Mouse (Mus musculus): ENCODE measurements around the gene Calm5. TPM values are rescaled to one million over a fixed set of nuclear protein-coding genes. Genes with fewer than 3 reads are reported as not detected.

Gene Calm5
- polyA plus RNA-seq, 1 experiment from 2014 or later: not detected

DNA sequence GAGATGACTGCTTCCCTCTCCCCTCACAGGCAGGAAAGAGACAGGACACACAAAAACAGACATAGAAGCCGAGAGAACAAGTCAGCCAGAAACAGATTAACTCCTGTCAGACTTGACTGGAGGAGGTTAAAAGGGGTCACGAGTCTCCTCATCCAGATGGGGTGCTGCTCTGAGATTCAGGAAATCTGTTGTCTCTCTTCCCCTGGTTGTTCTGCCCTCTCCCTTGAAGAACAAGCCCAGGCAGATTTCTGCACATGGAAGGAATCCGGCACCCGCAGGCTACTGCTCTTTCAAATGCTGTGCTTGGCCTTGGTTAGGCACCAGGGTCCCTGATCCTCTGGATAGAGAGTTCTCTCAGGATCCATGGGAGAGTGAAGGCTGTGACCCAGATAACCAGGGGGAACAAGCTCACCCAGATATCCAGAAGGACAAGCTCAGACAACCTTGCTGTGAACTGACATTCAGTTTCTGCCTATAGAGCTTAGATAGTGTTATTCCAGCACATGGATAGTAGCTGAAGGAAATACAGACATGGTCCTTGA lies 23.8 kb downstream of the Calm5 start:
- Histone ChIP-seq H3K36me3 (ENCODE audit: control insufficient read depth, insufficient read depth, low read length) (peaks cover 3% of the 10 kb centered on the region; the same call in 1 of the 2 replicates), H3K27ac (ENCODE audit: low read depth, low read length) (no peak overlapping the region), H3K9me3 (ENCODE audit: control insufficient read depth, low read length) (no peaks in the 10 kb centered on the region), H3K27me3 (replicated peaks; ENCODE audit: control insufficient read depth, insufficient read depth, low read length) (no peaks in the 10 kb centered on the region), H3K4me2 (ENCODE audit: low read length) (no peak overlapping the region), H3K9ac (ENCODE audit: low read depth, low read length) (no peak overlapping the region), H3K4me3 (ENCODE audit: low read length) (no peak overlapping the region), H3K4me1 (ENCODE audit: control insufficient read depth, insufficient read depth, low read depth, low read length) (no peaks in the 10 kb centered on the region)
- WGBS: 62% methylated on average over 4 of the region's 4 CpGs
- ATAC-seq: no peak

DNA sequence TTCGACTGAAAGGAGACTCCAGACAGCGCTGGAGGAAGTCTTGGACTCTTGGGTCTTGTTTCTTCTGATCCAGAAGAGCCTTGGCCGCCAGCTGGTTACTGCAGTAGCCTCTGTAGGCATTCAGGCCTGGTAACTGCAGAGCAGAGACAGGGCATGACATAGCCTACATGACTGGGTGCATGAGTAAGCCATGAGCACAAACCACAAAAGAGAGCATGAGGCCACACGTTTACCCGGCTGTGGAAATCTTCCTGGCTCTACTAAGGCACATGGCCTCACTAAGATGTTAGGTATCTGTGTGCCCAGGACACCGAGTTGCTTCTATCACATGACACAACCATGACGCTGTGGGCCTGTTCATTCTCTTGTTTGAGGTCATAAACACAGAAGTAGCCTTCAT lies 32.7 kb downstream of the Calm5 start:
- Histone ChIP-seq H3K9ac (ENCODE audit: low read depth, low read length) (no peak overlapping the region), H3K27me3 (replicated peaks; ENCODE audit: control insufficient read depth, insufficient read depth, low read length) (peaks cover 1% of the 10 kb centered on the region; the same call in 1 of the 2 replicates), H3K4me1 (ENCODE audit: control insufficient read depth, insufficient read depth, low read depth, low read length) (no peaks in the 10 kb centered on the region), H3K36me3 (ENCODE audit: control insufficient read depth, insufficient read depth, low read length) (peaks cover 10% of the 10 kb centered on the region; the same call in 1 of the 2 replicates), H3K4me2 (ENCODE audit: low read length) (no peak overlapping the region), H3K9me3 (ENCODE audit: control insufficient read depth, low read length) (no peaks in the 10 kb centered on the region), H3K4me3 (ENCODE audit: low read length) (no peak overlapping the region), H3K27ac (ENCODE audit: low read depth, low read length) (no peak overlapping the region)
- 93% methylated on average over 7 of the region's 7 CpGs for WGBS
- no peak for ATAC-seq

DNA sequence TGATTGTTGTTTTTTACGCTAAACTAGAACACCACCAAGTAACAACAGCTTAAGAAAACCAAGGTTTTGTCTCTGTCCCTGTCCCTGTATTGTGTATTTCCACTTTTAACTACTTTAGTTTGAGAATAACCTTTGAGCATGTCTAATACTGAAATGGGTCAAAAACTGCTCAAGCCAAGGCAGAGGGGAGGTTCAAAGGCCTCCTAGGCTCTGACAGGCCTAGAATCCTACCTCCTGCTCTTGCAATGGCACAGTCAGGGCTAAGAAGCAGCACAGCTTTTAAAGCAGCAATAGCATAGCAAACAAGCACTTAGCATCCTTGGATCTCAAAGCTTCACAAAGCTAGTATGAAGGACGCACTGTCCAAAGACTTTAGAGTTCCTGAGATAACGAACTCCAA lies 35.1 kb downstream of the Calm5 start:
- Histone ChIP-seq H3K4me1 (ENCODE audit: control insufficient read depth, insufficient read depth, low read depth, low read length) (peaks cover 3% of the 10 kb centered on the region), H3K27ac (ENCODE audit: low read depth, low read length) (no peak overlapping the region), H3K9ac (ENCODE audit: low read depth, low read length) (no peak overlapping the region), H3K4me3 (ENCODE audit: low read length) (no peak overlapping the region), H3K36me3 (ENCODE audit: control insufficient read depth, insufficient read depth, low read length) (peaks cover 6% of the 10 kb centered on the region; the same call in 1 of the 2 replicates), H3K4me2 (ENCODE audit: low read length) (no peak overlapping the region), H3K27me3 (replicated peaks; ENCODE audit: control insufficient read depth, insufficient read depth, low read length) (peaks cover 4% of the 10 kb centered on the region; the same call in 1 of the 2 replicates), H3K9me3 (ENCODE audit: control insufficient read depth, low read length) (no peaks in the 10 kb centered on the region)
- 96% methylated on average over 3 of the region's 3 CpGs for WGBS
- no peak for ATAC-seq

DNA sequence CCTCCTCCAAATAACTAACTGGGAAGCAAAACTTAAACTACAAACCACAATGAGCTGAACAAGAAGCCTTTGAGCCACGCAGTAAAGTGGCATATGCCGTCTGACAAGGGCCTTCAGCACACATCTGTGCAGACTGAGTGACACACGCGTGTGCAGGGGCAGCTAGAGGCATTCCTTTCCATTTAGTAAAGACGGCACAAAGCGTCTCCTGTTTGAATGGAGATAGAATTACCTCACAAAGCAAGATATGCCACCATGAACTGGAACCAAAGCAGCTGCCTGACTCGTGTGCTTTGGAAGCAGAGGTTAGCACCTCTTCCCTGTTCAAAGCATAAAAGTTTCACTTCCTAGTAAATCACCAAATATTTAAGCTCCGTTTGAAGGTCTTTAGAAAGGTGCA lies 36.1 kb downstream of the Calm5 start:
- Histone ChIP-seq H3K9ac (ENCODE audit: low read depth, low read length) (no peak overlapping the region), H3K4me3 (ENCODE audit: low read length) (no peak overlapping the region), H3K36me3 (ENCODE audit: control insufficient read depth, insufficient read depth, low read length) (peaks cover 6% of the 10 kb centered on the region; the same call in 1 of the 2 replicates), H3K27ac (ENCODE audit: low read depth, low read length) (no peak overlapping the region), H3K4me1 (ENCODE audit: control insufficient read depth, insufficient read depth, low read depth, low read length) (peaks cover 3% of the 10 kb centered on the region), H3K4me2 (ENCODE audit: low read length) (no peak overlapping the region), H3K9me3 (ENCODE audit: control insufficient read depth, low read length) (no peaks in the 10 kb centered on the region), H3K27me3 (replicated peaks; ENCODE audit: control insufficient read depth, insufficient read depth, low read length) (peaks cover 4% of the 10 kb centered on the region; the same call in 1 of the 2 replicates)
- ATAC-seq: no peak
- WGBS: 56% methylated on average over 8 of the region's 8 CpGs

- Histone ChIP-seq H3K27ac (ENCODE audit: low read depth, low read length) (no peak overlapping the region), H3K9ac (ENCODE audit: low read depth, low read length) (no peak overlapping the region), H3K36me3 (ENCODE audit: control insufficient read depth, insufficient read depth, low read length) (peaks cover 6% of the 10 kb centered on the region; the same call in 1 of the 2 replicates), H3K27me3 (replicated peaks; ENCODE audit: control insufficient read depth, insufficient read depth, low read length) (peaks cover 4% of the 10 kb centered on the region; the same call in 1 of the 2 replicates), H3K4me1 (ENCODE audit: control insufficient read depth, insufficient read depth, low read depth, low read length) (peaks cover 3% of the 10 kb centered on the region), H3K4me2 (ENCODE audit: low read length) (peak overlapping the region; percentile 10; the same call in 1 of the 2 replicates), H3K9me3 (ENCODE audit: control insufficient read depth, low read length) (no peaks in the 10 kb centered on the region), H3K4me3 (ENCODE audit: low read length) (no peak overlapping the region)
- ATAC-seq: no peak
- 57% methylated on average over 8 of the region's 8 CpGs for WGBS
Measured at GRCm38 (mm10) chr13:3891479-3892087, 37.6 kb downstream of the Calm5 start.

- Histone ChIP-seq H3K9ac (ENCODE audit: low read depth, low read length) (no peak overlapping the region), H3K27ac (ENCODE audit: low read depth, low read length) (no peak overlapping the region), H3K4me1 (ENCODE audit: control insufficient read depth, insufficient read depth, low read depth, low read length) (peaks cover 3% of the 10 kb centered on the region), H3K36me3 (ENCODE audit: control insufficient read depth, insufficient read depth, low read length) (no peaks in the 10 kb centered on the region; the same call in 1 of the 2 replicates), H3K9me3 (ENCODE audit: control insufficient read depth, low read length) (no peaks in the 10 kb centered on the region), H3K4me2 (ENCODE audit: low read length) (peak overlapping the region; percentile 93), H3K27me3 (replicated peaks; ENCODE audit: control insufficient read depth, insufficient read depth, low read length) (peaks cover 4% of the 10 kb centered on the region; the same call in 1 of the 2 replicates), H3K4me3 (ENCODE audit: low read length) (peak overlapping the region; percentile 57)
- ATAC-seq: no peak
- WGBS: 21% methylated on average over 7 of the region's 7 CpGs
Measured at GRCm38 (mm10) chr13:3892601-3893000, 38.6 kb downstream of the Calm5 start.

DNA sequence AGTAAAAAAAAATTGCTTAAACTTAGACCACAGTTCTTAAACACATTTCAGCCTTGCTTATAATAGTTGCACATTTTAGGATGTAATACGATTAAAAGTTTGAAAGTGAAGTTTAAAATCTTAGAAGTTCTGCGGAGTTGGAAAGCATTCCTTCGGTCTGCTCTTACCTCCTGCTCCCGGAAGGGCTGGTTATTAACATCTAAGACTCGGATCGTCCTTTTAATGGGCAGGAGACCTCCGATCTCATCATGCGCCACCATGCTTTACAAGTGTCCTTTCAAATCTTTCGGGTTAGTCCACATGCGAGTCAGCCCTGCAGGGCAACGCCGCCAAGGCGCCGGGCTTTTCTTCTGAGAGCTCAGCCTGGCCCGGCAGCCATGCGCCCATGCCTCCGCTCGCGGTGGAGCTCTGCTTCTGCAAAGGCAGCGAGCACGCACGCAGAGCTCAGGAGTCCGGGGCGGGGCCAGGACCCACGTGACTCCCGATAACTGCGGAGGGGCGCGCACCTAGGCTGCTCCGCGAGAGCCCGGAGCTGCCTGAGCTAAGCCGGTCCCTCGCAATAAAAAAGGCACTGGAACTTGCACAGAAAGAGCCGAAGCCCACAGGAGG lies 39.3 kb downstream of the Calm5 start:
- Histone ChIP-seq H3K4me3 (ENCODE audit: low read length) (peak overlapping the region; percentile 57), H3K36me3 (ENCODE audit: control insufficient read depth, insufficient read depth, low read length) (no peaks in the 10 kb centered on the region), H3K9me3 (ENCODE audit: control insufficient read depth, low read length) (no peaks in the 10 kb centered on the region), H3K27ac (ENCODE audit: low read depth, low read length) (0 out of 2 replicates have a peak overlapping the region, but pooled peaks have one; percentile 39), H3K9ac (ENCODE audit: low read depth, low read length) (peak overlapping the region; percentile 72), H3K4me1 (ENCODE audit: control insufficient read depth, insufficient read depth, low read depth, low read length) (peaks cover 3% of the 10 kb centered on the region), H3K27me3 (replicated peaks; ENCODE audit: control insufficient read depth, insufficient read depth, low read length) (peaks cover 4% of the 10 kb centered on the region; the same call in 1 of the 2 replicates), H3K4me2 (ENCODE audit: low read length) (peak overlapping the region; percentile 93)
- under 1% methylated on average over 35 of the region's 35 CpGs for WGBS
- ATAC-seq: peak; percentile 100

GRCm38 (mm10) chr13:3894549-3894948 lies 40.6 kb downstream of the Calm5 start:
- Histone ChIP-seq H3K27me3 (replicated peaks; ENCODE audit: control insufficient read depth, insufficient read depth, low read length) (peaks cover 4% of the 10 kb centered on the region; the same call in 1 of the 2 replicates), H3K4me1 (ENCODE audit: control insufficient read depth, insufficient read depth, low read depth, low read length) (peaks cover 3% of the 10 kb centered on the region), H3K9me3 (ENCODE audit: control insufficient read depth, low read length) (no peaks in the 10 kb centered on the region), H3K4me3 (ENCODE audit: low read length) (no peak overlapping the region), H3K36me3 (ENCODE audit: control insufficient read depth, insufficient read depth, low read length) (no peaks in the 10 kb centered on the region), H3K27ac (ENCODE audit: low read depth, low read length) (no peak overlapping the region), H3K9ac (ENCODE audit: low read depth, low read length) (no peak overlapping the region), H3K4me2 (ENCODE audit: low read length) (no peak overlapping the region)
- ATAC-seq: no peak
- 76% methylated on average over 8 of the region's 8 CpGs for WGBS

- Histone ChIP-seq H3K36me3 (ENCODE audit: control insufficient read depth, insufficient read depth, low read length) (no peaks in the 10 kb centered on the region), H3K4me1 (ENCODE audit: control insufficient read depth, insufficient read depth, low read depth, low read length) (peaks cover 3% of the 10 kb centered on the region), H3K9ac (ENCODE audit: low read depth, low read length) (no peak overlapping the region), H3K27ac (ENCODE audit: low read depth, low read length) (no peak overlapping the region), H3K4me3 (ENCODE audit: low read length) (no peak overlapping the region), H3K4me2 (ENCODE audit: low read length) (no peak overlapping the region), H3K9me3 (ENCODE audit: control insufficient read depth, low read length) (no peaks in the 10 kb centered on the region), H3K27me3 (replicated peaks; ENCODE audit: control insufficient read depth, insufficient read depth, low read length) (peaks cover 4% of the 10 kb centered on the region; the same call in 1 of the 2 replicates)
- 85% methylated on average over 8 of the region's 8 CpGs for WGBS
- ATAC-seq: no peak
Measured at GRCm38 (mm10) chr13:3895397-3895980, 41.5 kb downstream of the Calm5 start.
